Mouse (Mus musculus): ENCODE measurements around the gene Slc2a12.

GRCm38 (mm10) chr10:22613301-22613700, 31.5 kb upstream of the Slc2a12 start:
- TF ChIP-seq POLR2A (IDR thresholded peaks at IDR 0.05; ENCODE audit: borderline replicate concordance, extremely low read depth, insufficient read depth, insufficient read length, poor library complexity, severe bottlenecking) (no peak), CTCF (IDR thresholded peaks at IDR 0.05; ENCODE audit: borderline replicate concordance, extremely low read depth, insufficient read depth, insufficient read length) (no peak)

All from brain, embryonic 14.5 days (tissue).